Mouse (Mus musculus): ENCODE measurements at regions not wholly inside any gene's neighbourhood (a gene's known extent, or its start where the extent isn't known, plus 50 kb on each side); places are given as distances from the start of the nearest gene placed in this dataset.
A peak's percentile ranks its signal among the peaks of the same experiment; 100 is the strongest.

GRCm38 (mm10) chr2:8296001-8296400 is 786.6 kb upstream of the Celf2 start:
- no peak for DNase-seq (ENCODE audit: low spot score in 2 of 2)

- DNase-seq (ENCODE audit: low spot score in 2 of 2) = no peak
Measured at GRCm38 (mm10) chr2:8291357-8291756, 782.0 kb upstream of the Celf2 start.

- DNase-seq (ENCODE audit: low spot score in 2 of 2) = no peak
Measured at GRCm38 (mm10) chr2:8287403-8287802, 778.0 kb upstream of the Celf2 start.

GRCm38 (mm10) chr2:8276127-8276773 is 766.9 kb upstream of the Celf2 start:
- peak in 1 of 2 experiments; percentile 16 for DNase-seq (ENCODE audit: low spot score in 2 of 2)

Data from left cerebral cortex, adult 18-20 months (tissue).